Mouse (Mus musculus) olfactory bulb, adult 2 months (tissue): ENCODE measurements at regions not wholly inside any gene's neighbourhood (a gene's known extent, or its start where the extent isn't known, plus 50 kb on each side); places are given as distances from the start of the nearest gene placed in this dataset.

Experiments used
- CTCF ChIP-seq: fragments of 200-500 bp; IDR thresholded peaks from 2 replicates; pipeline ENCODE4 v1.5.1; 2012; ENCODE audit warnings: low read depth, mild to moderate bottlenecking, low read length, moderate library complexity; ENCODE audit not compliant: insufficient read depth
- POLR2A ChIP-seq: fragments of 200-500 bp; IDR thresholded peaks from 2 replicates; pipeline ENCODE4 v1.6.1; 2012; ENCODE audit warnings: mild to moderate bottlenecking, low read depth, low read length, moderate library complexity; ENCODE audit not compliant: insufficient read depth

- TF ChIP-seq POLR2A (no peak), CTCF (peak; percentile 61; the same call in 1 of the 2 replicates)
These were observed 160.4 kb upstream of the Esrrg start for GRCm38 (mm10) chr1:187448173-187448572.
